Mouse (Mus musculus): ENCODE data around the gene Gabrd.
A peak's percentile ranks its signal among the peaks of the same experiment; 100 is the strongest.
"Not testable (repeated sequence)": the region's sequence is repeated elsewhere in the genome, so short reads cannot be mapped to it uniquely, and the experiment has no call there.

Gabrd gene

DNA sequence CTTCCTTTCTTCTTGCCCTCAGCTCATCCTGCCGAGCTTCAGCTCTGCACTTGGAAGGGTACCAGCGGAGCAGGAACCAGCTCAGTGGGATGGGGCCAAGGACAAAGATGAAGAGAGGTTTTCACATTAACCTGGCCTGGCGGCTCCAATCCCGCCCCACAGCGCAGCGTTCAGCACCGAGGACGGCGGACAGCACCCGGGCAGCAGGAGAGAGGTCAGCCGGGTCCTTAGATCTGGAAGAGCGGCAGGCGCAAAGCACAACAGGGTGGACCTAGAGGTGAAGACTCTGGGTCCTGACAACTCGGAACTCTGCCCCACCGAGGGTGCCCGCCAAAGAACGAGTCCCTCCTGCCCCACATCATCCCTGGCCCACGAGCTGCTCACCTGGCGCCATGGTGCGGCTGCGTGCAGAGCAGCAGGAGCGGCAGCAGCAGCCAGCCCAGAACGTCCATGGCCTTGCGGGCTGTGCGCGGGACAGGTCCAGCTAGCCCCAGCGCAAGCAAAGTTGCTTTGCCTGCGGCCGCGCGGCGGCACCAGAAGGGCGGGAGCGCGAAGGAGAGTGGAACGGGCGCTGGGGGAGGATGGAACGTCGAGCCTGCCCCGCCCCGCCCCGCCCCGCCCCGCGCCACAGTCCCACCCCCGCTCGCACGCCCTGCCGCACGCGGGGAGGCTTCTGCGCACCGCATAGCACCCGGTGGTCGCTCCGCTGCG lies at the start of gene Gabrd:
Gene Gabrd, minus strand, starts transcription at position 602 of the 711 bp plus-strand sequence.
- DNase-seq, result peak; percentile 60

DNA sequence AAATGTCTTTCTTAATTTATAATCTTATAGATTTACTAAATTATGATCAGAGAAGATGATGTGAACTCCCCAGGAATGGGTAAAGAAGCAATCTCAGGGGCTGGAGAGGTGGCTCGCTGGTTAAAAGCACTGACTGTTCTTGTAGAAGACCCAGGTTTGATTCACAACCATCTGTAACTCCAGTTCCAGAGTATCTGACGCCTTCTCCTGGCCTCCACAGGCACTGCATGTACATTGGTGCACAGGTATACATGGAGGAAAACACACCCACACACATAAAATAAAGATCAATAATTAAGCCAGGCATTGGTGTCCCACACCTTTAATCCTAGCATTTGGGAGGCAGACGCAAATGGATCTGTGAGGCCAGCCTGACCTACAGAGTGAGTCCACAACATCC lies 44.9 kb upstream of the Gabrd start:
- DNase-seq, result no peak

DNA sequence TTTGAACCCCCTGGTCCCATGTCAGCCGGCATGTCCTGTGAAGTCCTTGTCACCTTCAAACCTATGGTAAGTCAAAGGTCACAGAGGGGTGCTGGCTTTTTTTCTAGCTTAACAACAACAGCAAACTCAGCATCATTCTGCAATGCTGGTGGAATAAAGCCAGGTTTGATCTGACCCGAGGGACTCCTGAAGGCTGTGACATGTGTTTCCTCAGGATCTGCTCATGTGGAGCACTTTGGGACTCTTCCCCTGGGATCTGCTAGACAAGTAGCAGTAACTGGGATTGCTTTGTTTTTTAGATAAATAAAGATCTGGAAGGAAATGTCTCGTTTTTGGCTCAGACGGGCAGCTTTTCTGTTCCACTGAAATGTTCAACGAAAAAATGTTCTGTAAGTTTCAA lies 36.1 kb upstream of the Gabrd start:
- DNase-seq, result no peak

DNA sequence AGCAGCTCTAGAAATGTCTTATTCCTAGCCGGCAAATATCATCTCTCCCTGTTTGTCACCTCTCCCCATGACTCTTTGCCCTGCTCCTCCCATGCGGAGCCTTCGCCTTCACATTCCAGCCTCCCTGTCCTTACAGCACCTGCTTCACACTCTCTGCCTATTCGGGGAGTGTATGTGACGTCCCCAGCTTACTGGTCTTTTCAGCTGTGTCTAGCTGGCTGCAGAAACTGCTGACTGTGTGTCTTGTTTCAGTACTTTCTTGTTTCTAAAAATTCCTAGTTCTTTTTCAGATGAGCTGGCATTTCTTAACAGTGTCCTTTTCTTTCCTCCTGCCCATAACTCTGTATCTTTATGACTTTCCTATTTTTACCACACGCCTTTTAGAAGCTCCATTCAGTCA lies 34.4 kb upstream of the Gabrd start:
- no peak for DNase-seq

DNA sequence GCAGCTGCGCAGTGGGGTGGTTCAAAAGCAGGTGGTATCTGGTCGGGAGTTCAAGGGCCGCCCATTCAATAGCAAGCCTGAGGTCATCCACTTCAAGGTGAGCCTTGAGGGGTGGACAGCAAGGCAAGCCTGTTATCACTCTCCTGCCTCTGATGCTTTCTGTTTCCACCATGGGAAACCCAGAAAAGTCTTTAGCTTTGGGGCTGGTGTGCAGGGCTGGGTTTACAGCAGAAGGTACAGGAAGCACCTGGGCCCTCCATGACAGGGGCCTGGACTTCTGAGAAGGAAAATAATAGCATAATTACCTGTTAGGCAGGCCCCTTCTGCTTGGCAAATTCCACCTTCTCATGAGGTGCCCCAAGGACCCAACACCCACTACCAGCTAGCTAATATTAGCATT lies 31.3 kb upstream of the Gabrd start:
- no peak for DNase-seq

DNA sequence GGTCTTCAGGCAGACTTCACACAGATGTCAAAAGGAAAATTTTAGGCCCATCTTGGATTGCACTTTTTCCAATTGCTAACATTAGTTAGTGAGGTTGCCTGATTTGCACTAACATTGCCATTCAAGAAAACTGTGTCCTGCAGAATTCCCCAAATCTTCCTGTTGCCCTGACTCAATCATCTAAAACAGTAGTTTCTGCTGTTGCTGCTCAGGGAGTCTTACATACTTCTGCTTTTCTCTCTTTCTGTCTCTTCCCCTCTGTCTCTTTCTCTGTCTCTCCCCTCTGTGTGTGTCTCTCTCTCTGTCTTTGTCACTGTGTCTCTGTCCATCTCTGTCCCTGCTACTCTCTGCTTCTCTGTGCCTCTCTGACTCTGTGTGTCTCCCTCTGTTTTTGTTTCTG lies 30.5 kb upstream of the Gabrd start:
- DNase-seq, result no peak

DNA sequence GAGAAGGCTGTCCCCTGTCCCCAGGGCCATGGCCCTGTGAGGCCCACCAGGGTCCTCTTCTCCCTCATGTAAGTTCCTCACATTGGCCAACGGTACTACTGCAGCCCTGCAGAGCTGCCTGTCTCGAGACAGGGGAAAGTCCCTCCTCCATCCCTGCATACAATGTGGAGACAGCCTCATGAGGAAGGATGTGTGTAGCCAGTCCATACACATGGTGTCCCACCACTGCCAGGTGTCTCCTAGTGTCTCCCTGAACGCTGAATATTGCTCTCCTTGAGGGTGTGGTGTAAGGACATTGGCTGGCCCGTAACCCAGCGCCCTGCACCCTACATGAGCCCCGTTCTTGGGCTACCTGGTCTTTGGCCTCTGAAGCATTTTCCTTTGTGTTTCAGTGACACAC lies 28.4 kb upstream of the Gabrd start:
- DNase-seq, result no peak

DNA sequence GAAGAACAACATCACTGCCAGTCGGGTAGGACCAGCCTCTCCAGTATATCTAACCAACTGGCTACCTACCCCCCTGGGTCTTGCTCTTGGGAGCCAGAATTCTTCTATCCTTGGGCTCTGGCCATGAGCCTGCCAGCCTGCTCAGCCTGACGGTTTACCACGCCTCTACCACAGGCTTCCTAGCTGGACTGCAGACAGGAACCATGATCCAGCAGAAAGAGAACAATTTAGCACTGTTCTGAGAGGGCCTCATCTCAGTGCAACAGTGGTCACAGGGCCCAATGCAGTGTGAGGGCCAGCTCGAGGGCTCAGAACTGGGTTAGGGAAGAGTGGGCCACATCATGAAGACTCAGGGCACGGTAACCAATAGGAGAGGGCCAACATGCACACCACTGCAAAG lies 26.1 kb upstream of the Gabrd start:
- DNase-seq, result no peak

DNA sequence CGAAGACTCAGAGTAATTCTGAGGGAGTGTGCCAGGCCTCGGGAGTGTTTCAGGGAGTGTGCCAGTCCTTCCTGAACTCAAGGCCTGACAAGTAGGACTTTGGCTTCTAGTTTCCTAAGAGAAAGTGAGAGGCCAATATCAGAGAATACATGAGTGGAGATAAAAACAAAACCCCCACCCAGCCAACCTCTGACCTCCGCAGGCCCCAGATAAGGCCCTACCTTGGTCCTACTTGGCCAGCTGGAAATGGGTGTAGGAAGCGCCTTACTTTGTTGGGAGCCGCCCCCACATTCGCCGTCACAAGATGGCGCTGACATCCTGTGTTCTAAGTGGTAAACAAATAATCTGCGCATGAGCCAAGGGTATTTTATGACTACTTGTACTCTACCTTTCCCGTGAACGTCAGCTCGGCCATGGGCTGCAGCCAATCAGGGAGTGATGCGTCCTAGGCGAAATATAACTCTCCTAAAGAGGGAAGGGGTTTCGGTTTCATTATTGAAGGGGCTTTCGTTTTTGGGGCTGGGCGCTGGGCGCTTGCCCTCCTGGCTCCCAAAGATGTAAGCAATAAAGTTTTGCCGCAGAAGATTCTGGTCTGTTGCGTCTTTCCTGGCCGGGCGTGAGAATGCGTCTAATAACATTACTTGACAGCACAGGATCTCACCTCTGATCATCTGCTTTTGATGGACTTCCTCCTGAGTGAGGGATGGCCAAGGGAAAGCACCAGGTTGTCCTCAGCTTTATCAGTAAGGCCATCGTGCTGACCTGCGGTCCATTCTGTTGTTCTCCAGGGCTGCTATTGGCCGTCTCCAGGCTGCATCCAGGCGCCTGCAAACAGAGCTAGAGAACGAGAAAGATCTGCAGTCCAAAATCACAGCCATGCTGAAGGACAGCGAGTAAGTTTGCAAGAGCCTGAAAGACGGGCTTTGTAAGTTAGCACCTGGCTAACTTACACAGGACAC lies 23.8 kb upstream of the Gabrd start:
- DNase-seq, result not testable (repeated sequence)

DNA sequence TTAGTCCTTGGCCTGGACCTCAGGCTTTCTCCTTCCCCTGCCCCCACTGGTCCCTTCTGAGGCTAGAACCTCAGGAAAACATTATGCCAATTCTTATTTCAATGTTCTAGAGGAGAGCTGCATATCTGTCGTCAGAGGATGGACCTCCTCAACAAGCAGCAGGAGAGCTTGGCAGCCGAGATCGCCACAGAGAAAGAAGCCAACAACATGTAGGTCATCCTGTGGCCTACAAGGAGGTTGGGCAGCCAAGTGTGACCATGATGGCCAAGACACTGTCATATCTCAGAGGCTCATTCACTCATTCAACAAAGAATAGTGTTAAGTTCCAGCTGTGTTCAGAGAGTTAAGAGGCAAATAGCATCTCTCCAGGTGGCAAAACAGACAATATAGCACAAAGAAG lies 22.2 kb upstream of the Gabrd start:
- no peak for DNase-seq

DNA sequence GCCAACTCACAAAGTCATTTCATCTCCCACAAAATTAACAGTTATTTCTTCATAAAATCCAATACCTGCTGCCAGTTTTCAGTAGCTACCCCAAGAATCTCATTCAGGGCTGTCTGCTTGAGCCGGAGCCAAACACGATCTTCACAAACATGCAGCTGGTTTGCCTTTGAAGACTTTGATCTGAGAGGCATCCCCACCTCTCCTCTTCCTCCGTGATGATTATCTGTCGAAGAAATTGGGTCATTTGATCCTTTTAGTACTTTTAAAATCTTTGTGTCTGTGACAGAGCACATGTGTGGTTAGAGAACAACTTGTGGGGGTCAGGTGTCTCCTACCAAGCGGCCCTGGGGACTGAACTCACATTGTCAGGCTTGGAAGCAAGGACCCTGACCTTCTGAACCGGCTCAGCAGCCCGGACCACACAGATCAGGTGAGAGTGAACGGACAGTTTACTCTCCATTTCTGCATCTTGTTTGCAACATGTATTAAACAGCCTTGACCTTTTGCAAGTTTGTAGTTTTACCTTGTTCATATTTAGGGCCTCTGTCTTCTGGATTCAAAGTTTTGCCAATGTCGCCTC lies 16.8 kb upstream of the Gabrd start:
- no peak for DNase-seq

DNA sequence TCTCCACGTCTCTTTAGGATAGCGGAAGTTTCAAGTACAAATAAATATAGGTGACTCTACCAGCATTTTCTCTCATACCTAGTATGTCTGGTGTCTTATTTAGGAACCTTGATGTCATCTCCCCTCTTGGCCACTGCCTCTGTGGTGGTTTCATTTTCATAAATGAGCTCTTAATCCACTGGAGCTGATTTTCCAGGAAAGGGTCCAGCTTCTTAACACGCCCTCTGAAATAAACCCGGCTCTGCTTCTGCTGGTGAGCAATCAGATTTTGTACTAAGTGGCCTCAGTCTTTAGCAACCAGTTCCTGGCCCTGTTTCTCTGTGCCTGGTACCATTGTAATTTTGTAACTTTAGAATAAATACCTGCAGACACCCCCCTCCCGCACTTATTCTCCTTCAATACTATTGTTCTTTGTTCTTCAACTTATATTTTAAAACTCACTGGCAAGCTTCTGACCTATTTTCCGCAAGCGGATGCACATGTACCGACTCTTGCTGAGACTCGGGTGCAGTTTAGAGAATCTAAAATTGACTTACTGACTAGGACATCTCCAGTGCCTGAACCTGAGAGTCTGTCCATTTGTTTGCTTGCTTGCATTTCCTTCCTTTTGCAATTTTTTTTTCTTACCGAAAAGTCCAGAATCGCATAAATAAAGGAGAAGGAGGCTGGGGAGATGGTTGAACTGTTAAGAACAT lies 15.9 kb upstream of the Gabrd start:
- DNase-seq, result no peak

DNA sequence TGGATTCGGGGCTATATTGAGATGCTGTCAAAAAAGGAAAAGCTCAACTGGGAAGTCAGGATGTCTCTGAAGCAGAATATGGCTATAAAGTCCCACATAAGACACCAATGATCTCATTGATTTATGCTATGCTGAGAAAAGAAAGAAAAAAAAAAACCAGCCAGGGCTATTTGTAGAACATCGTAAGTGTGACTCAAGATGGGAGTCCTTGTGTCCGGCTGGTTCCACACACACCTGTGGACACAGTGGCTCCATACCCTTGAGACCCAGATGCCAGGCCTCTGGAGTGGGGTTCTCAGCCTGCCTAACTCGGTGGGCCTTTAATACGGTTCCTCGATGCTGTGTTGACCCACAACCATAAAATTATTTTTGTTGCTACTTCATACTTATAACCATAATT lies 14.2 kb upstream of the Gabrd start:
- no peak for DNase-seq

DNA sequence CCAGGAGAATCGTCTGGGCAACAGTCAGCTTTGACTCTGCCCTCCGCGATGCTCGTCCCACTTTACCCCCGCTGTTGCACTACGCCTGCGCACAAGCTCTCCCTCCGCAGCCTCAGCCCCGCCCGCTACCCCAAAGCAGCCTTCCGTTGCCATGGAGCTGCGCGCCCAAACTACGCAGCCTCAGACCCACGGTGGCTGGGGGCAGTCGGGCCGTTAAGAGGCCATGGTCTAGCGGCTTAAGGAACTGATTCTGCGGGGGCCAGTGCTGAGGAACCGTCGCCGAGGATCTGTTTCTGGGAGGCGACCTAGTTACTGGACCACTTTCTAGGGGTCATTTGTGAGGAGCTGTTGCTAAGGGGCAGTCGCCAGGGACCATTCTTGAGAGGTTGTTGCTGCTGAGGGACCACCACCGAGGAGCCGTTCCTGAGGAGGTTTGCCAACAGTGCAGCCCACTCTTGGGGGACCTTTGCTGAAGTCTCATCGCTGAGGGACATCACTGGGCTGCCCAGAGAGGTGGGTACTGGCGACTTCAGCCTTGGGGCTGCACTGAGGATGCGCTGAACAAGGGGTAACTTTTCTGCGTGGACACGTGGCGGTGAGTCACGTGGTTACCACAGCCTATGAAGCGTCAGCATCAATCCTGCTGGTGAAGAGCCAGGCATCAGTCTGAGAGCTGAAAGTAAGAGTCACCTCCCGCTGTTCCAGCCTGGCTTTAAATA lies 11.3 kb upstream of the Gabrd start, which contains the start of gene Cfap74:
Gene Cfap74, plus strand, starts transcription at position 133 of the 719 bp plus-strand sequence.
- DNase-seq, result peak; percentile 77

DNA sequence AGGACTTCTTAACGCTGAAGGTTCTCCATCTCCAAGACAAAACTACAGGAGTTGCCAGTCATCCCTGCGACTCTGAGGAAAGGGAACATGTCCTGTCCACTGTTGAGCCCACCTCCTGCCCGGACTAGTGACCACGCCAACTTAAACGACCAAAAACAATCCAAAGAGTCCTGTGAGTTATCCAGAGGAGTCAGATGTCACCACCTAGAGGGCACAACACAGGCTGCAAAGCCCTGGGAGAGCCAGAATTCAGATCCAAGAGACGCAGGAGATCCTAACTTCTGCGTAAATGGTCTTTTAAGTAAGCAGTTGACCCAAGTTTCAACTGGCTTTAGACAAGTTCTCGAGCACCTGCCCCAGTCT lies 10.8 kb upstream of the Gabrd start:
- DNase-seq, result no peak

DNA sequence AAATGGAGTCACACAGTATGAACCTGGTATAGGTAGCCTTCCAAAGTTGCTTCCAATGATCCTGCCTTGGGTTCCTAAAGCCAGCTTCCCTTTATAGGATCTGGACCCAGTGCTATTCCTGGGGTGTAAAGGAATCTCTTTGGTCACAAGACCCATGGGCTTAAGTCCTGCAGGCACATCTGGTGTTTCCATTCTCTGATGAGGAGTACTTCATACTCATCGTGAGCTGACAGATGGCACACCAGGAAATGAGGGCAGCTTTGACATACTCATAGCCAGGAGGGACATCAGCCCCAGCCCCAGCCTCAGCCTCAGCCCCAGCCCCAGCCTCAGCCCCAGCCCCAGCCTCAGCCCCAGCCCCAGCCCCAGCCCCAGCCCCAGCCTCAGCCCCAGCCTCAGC lies 4.6 kb upstream of the Gabrd start:
- no peak for DNase-seq

DNA sequence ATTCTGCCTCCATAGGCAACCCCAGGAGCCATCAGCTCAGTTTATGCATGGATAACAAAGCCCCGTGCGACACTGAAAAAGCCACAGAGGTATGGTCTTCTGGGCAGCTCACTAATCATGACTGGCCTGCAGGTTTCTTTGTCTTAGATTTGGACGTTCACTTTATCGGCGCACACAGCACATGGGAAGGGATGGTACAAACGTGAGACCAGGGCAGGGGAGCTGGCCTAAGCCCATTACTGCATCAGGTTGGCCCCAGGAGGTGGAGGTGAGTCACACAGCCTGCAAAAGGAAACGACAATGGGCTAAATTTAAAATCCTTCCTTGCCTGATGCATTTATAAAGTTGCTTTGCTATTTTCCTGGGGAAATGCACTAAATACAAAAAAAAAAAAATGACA lies 3.2 kb upstream of the Gabrd start:
- no peak for DNase-seq

DNA sequence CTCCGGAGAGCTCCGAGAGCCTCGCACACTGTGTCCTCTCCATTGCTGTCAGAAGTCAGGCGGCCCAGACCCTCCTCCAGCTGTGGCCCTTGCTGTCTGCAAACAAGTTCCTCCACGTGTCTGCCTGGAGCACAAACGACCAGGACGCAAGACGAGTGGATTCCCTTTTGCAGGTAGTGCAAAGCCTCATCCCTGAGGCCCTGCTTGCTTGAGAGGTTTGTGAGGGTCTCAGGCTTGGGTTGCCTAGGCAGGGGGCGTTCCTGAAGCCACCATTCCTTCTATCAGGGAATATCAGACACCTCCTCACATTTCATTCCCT lies 269 bp upstream of the Gabrd start:
- no peak for DNase-seq

DNA sequence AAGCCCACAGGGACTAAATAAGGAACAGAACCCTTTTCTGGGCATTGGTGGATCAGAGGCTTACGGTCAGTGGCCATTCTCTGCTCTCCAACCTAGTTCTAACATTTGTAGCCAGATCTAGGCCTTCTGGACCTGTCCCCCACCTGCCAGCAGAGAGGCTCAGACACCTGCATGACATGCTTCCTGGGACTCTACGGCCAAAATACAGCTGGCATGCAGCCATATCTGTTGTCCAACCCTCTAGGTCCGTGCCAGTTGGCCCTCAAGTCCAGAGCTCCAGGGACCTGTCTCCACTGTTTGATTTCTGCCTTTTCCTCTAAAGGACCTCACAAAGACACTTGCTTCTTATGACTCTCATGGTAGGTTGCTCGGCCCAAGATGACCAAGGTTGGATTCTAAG lies 1.2 kb downstream of the Gabrd start:
- DNase-seq, result no peak

DNA sequence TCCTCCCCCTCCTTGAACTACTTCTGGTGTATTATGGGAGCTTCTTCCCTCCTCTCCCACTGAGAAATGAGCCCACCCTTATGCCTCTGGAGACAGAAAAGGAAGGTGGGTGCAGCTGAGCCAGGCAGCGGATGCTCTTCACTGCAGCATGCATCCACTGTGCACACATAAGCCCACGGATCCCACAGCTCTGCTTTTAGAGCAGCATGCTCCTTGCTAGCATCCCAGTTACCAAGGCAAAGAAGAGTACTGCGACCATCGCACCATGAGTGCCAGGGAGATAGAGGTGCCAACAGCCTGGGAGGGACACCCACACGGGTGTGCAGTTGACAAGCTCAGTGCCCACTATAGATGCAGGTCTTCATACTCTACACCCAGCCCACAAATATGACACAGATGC lies 2.4 kb downstream of the Gabrd start:
- DNase-seq, result no peak

DNA sequence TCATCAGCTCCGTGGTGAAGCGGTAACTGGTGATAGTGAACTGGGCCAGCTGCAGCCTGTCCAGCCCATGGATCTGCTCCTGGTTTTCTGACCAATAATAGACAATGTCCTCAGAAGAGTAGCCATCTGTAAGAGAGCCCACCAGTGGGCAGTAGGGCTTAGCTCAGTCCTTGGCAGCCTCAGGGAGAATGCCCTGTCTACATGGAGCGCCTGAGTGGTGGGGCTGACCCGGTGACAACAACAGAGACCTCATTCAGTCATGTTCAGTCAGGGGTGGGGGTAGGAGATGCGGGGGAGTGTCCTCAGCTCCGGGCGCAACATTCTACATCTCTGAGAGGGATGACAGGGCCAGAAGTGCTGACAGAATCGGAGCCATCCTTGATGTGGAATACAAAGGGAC lies 10.7 kb downstream of the Gabrd start:
- DNase-seq, result no peak

DNA sequence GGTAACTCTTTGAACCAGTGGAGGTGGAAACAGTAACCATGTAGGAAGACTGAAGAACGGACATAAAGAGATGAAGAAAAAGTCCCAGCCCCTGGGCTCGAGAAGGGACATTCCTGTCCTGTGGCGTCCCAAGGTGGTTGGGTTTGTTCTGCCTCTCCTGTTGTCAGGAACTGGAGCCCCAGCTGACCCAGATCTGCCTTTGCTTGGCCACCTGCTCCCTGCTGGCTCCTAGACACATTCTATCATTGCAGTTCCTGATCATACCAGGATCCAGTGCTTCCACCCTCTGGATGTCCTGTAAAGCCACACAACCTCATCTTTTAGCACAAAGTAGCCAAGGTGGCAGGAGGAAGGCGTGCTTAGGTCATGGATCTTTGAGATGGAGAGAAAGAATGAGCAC lies 14.6 kb downstream of the Gabrd start:
- no peak for DNase-seq

DNA sequence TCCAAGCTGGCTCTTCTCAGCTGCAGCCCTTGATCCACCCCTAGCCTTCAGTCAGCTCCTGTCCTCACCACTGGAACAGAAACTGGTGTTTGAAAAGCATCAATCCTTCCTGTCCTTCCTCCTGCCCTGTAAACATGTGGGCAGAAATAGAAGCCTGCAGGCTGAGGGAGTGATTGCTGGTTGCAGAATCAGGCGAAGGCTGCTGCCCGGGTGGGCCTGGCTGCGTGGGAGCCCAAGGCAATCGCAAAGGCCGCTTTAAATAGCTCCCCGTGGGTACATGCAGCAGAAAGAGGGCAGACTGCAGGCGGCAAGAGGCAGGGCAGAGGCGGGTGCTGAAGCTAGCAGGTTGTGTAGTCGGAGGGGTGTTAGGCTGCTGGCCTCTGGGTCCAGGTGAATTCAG lies 15.2 kb downstream of the Gabrd start:
- DNase-seq, result no peak
